Mouse (Mus musculus) midbrain, embryonic 14.5 days (tissue): ENCODE measurements at regions not wholly inside any gene's neighbourhood (a gene's known extent, or its start where the extent isn't known, plus 50 kb on each side); places are given as distances from the start of the nearest gene placed in this dataset.

Experiments used
- ATAC-seq: fragments of 200-750 bp; cut with Nextera tagmentation; 2 replicates; pipeline ENCODE4 v1.8.0; 2017; ENCODE audit warnings: moderate number of reproducible peaks, moderate library complexity; ENCODE audit not compliant: low FRiP score, low TSS enrichment
- DNase-seq: peaks from one replicate; pipeline ENCODE4 v3.0.0-alpha.2; 2015
- H3K27ac ChIP-seq: fragments of 300-500 bp; sonication (generic); replicated peaks from 2 replicates; pipeline ENCODE4 v1.5.1; 2014; ENCODE audit warnings: mild to moderate bottlenecking, low read depth, low read length, moderate library complexity
- H3K27me3 ChIP-seq: fragments of 300-500 bp; sonication (generic); 2 replicates; pipeline ENCODE4 v1.6.1; 2014; ENCODE audit warnings: low read length, control low read depth, mixed read lengths; ENCODE audit not compliant: control insufficient read depth, insufficient read depth
- H3K36me3 ChIP-seq: fragments of 300-500 bp; sonication (generic); 2 replicates; pipeline ENCODE4 v1.6.1; 2014; ENCODE audit warnings: low read length, control low read depth; ENCODE audit not compliant: control insufficient read depth, insufficient read depth
- H3K4me1 ChIP-seq: fragments of 300-500 bp; sonication (generic); 2 replicates; pipeline ENCODE4 v1.6.1; 2014; ENCODE audit warnings: mild to moderate bottlenecking, antibody characterized with exemption, low read length, control low read depth; ENCODE audit not compliant: control insufficient read depth, insufficient read depth
- H3K4me2 ChIP-seq: fragments of 300-500 bp; sonication (generic); 2 replicates; pipeline ENCODE4 v1.6.1; 2014; ENCODE audit warnings: mild to moderate bottlenecking, low read length, moderate library complexity
- H3K4me3 ChIP-seq: fragments of 300-500 bp; sonication (generic); replicated peaks from 2 replicates; pipeline ENCODE4 v1.5.1; 2014; ENCODE audit warnings: low read depth, low read length
- H3K9ac ChIP-seq: fragments of 300-500 bp; sonication (generic); replicated peaks from 2 replicates; pipeline ENCODE4 v1.6.1; 2014; ENCODE audit warnings: mild to moderate bottlenecking, low read length, moderate library complexity
- H3K9me3 ChIP-seq: fragments of 300-500 bp; sonication (generic); 2 replicates; pipeline ENCODE4 v1.6.1; 2016; ENCODE audit warnings: low read length, control low read depth, mixed read lengths; ENCODE audit not compliant: control insufficient read depth
- WGBS: fragments of 180-500 bp; shearing (Covaris S2); extraction: QIAGEN DNeasy Blood & Tissue Kit; methylation state at CpG from one replicate; pipeline ENCODE4 v1.1.7; 2014; 5-methylcytosine and 5-hydroxymethylcytosine counted together

GRCm38 (mm10) chr1:30751138-30751907 is 122.4 kb downstream of the Phf3 start:
- no peak overlapping the region for H3K9ac ChIP-seq
- H3K27ac ChIP-seq, result peak overlapping the region; percentile 41; the same call in 1 of the 2 replicates
- H3K4me1 ChIP-seq, result no peaks in the 10 kb centered on the region
- ATAC-seq (peak; percentile 79), DNase-seq (peak; percentile 62)
- WGBS, result 52% methylated on average over 3 of the region's 3 CpGs
- H3K36me3 ChIP-seq, result no peaks in the 10 kb centered on the region
- H3K27me3 ChIP-seq, result no peaks in the 10 kb centered on the region
- H3K4me3 ChIP-seq, result no peak overlapping the region
- no peak overlapping the region for H3K4me2 ChIP-seq
- H3K9me3 ChIP-seq, result no peaks in the 10 kb centered on the region

DNA sequence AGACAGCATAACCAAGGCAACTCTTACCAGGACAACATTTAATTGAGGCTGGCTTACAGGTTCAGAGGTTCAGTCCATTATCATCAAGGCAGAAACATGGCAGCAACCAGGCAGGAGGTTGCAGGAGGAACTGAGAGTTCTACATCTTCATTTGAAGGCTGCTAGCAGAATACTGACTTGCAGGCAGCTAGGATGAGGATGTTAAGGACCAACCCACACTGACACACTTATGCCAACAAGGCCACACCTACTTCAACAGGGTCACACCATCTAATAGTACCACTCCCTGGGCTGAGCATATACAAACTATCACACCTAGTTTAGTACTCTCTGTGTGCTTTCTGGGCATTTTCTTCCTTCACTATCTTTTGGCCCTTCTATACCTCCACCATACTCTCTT is 131.8 kb downstream of the Phf3 start:
- ATAC-seq (no peak), DNase-seq (no peak)
- no peaks in the 10 kb centered on the region for H3K36me3 ChIP-seq
- H3K9me3 ChIP-seq, result no peaks in the 10 kb centered on the region
- H3K4me2 ChIP-seq, result no peak overlapping the region
- no peaks in the 10 kb centered on the region for H3K4me1 ChIP-seq
- H3K4me3 ChIP-seq, result no peak overlapping the region
- no peak overlapping the region for H3K27ac ChIP-seq
- no peak overlapping the region for H3K9ac ChIP-seq
- H3K27me3 ChIP-seq, result no peaks in the 10 kb centered on the region

- H3K9ac ChIP-seq, result no peak overlapping the region
- H3K4me3 ChIP-seq, result no peak overlapping the region
- peak; percentile 75 for DNase-seq
- H3K27ac ChIP-seq, result no peak overlapping the region
- no peaks in the 10 kb centered on the region for H3K4me1 ChIP-seq
- no peak overlapping the region for H3K4me2 ChIP-seq
- 82% methylated on average over 3 of the region's 3 CpGs for WGBS
- no peaks in the 10 kb centered on the region for H3K9me3 ChIP-seq
- H3K27me3 ChIP-seq, result no peaks in the 10 kb centered on the region
- no peaks in the 10 kb centered on the region for H3K36me3 ChIP-seq
- no peak for ATAC-seq
Observed at GRCm38 (mm10) chr1:30740831-30741230, 132.9 kb downstream of the Phf3 start.

DNA sequence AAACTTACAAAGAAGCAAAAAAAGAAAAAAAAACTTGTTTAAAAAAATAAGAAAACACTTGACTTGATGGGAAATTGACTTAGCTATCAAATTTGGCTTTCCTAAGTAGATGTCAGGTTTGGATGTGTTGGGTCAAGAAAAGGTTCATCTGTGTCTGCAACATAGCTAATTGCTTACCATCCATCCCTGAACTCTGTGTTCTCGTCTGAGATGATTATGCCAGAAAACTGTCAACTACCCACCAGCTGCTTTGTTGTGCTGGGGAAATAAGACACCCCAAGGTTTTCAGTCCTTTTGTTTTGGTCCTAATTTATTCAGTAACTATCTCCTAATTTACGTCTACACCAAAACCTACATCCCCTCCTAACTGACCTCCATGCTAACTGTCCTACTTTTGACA is 152.2 kb downstream of the Phf3 start:
- WGBS, result 49% methylated on average over 2 of the region's 2 CpGs
- H3K4me2 ChIP-seq, result no peak overlapping the region
- DNase-seq, result no peak

GRCm38 (mm10) chr1:30720829-30721228 is 152.9 kb downstream of the Phf3 start:
- Histone ChIP-seq H3K4me2 (no peak overlapping the region), H3K27ac (no peak overlapping the region), H3K27me3 (no peaks in the 10 kb centered on the region), H3K9ac (no peak overlapping the region), H3K9me3 (no peaks in the 10 kb centered on the region), H3K36me3 (no peaks in the 10 kb centered on the region), H3K4me3 (no peak overlapping the region), H3K4me1 (no peaks in the 10 kb centered on the region)
- no peak for DNase-seq
- peak; percentile 40; the same call in 1 of the 2 replicates for ATAC-seq
- 92% methylated on average over 2 of the region's 2 CpGs for WGBS

More for the DNA sequence above, 152.2 kb downstream of the Phf3 start:
- ATAC-seq, result no peak
- no peak overlapping the region for H3K4me3 ChIP-seq
- H3K4me1 ChIP-seq, result no peaks in the 10 kb centered on the region
- no peak overlapping the region for H3K27ac ChIP-seq
- no peaks in the 10 kb centered on the region for H3K27me3 ChIP-seq
- H3K9ac ChIP-seq, result no peak overlapping the region
- no peaks in the 10 kb centered on the region for H3K9me3 ChIP-seq
- H3K36me3 ChIP-seq, result no peaks in the 10 kb centered on the region

GRCm38 (mm10) chr1:30718578-30718977 is 155.1 kb downstream of the Phf3 start:
- H3K27me3 ChIP-seq, result no peaks in the 10 kb centered on the region
- H3K4me3 ChIP-seq, result no peak overlapping the region
- H3K36me3 ChIP-seq, result no peaks in the 10 kb centered on the region
- no peak overlapping the region for H3K27ac ChIP-seq
- H3K9me3 ChIP-seq, result no peaks in the 10 kb centered on the region
- no peak overlapping the region for H3K9ac ChIP-seq
- ATAC-seq, result no peak
- 84% methylated on average over 5 of the region's 5 CpGs for WGBS
- H3K4me1 ChIP-seq, result no peaks in the 10 kb centered on the region
- H3K4me2 ChIP-seq, result no peak overlapping the region
- DNase-seq, result no peak

DNA sequence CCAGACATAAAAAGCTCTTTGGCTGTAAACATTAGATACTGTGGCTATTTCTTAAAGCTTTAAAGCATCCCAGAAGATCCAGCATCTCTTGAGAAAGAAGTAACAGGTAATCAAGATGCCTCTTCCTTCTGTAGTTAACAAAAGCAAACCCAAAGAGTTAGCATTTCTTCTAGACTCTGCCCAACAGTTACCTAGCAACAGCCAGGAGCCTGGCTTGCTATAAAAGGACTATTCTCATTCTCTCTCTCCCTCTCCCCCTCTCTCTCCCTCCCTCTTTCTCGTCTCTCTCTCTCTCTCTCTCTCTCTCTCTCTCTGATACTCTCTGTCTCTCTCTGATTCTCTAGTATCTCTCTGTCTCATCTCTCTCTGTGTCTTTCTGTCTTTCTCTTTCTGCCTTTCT is 157.4 kb downstream of the Phf3 start:
- WGBS, result 31% methylated on average over 1 of the region's 1 CpGs
- H3K4me2 ChIP-seq, result no peak overlapping the region
- H3K4me1 ChIP-seq, result no peaks in the 10 kb centered on the region
- no peak for ATAC-seq
- H3K9ac ChIP-seq, result no peak overlapping the region
- no peak overlapping the region for H3K4me3 ChIP-seq
- no peak for DNase-seq
- no peaks in the 10 kb centered on the region for H3K36me3 ChIP-seq
- no peak overlapping the region for H3K27ac ChIP-seq
- no peaks in the 10 kb centered on the region for H3K9me3 ChIP-seq
- no peaks in the 10 kb centered on the region for H3K27me3 ChIP-seq

GRCm38 (mm10) chr1:30701116-30701515 is 172.6 kb downstream of the Phf3 start:
- WGBS, result 71% methylated on average over 3 of the region's 3 CpGs
- H3K9me3 ChIP-seq, result no peaks in the 10 kb centered on the region
- no peak for ATAC-seq

DNA sequence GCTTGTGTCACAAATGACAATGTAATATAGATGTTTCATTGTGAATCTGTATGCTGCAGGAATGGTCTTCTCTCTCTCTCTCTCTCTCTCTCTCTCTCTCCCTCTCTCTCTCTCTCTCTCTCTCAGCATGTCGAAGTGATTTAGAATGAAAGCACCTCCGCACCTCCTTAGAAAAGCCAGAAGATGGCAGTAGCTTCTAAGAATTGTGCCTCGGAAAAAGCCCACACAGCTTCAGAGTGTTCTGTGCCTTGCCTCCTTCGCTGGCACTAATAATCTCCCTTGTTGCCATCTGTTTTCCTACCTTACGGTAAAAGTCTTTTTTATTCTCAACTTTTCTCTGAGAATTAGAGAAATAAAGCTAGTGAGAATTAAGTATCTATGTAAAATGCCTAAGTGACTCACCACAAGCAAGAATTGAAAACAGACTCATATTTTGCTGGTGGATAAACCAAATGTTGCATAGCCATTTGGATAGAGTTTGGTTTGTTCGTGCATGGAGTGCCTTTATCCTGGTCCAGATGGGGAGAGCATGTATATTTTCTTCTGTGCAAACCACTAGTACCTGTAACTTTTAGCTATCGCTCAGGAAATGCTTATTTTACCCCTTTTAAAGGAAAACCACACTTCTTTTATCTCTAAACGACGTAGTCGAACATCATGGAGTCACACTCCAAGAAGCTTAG is 173.2 kb downstream of the Phf3 start:
- DNase-seq (peak; percentile 87), ATAC-seq (peak; percentile 80)
- H3K9ac ChIP-seq, result no peak overlapping the region
- H3K4me2 ChIP-seq, result no peak overlapping the region
- H3K36me3 ChIP-seq, result no peaks in the 10 kb centered on the region
- H3K27me3 ChIP-seq, result no peaks in the 10 kb centered on the region
- WGBS, result 53% methylated on average over 10 of the region's 10 CpGs
- H3K27ac ChIP-seq, result no peak overlapping the region
- H3K4me3 ChIP-seq, result no peak overlapping the region
- H3K9me3 ChIP-seq, result no peaks in the 10 kb centered on the region
- no peaks in the 10 kb centered on the region for H3K4me1 ChIP-seq

More at GRCm38 (mm10) chr1:30701116-30701515, 172.6 kb downstream of the Phf3 start:
- H3K27ac ChIP-seq, result no peak overlapping the region
- H3K36me3 ChIP-seq, result no peaks in the 10 kb centered on the region
- H3K4me2 ChIP-seq, result no peak overlapping the region
- H3K4me1 ChIP-seq, result no peaks in the 10 kb centered on the region
- no peak overlapping the region for H3K4me3 ChIP-seq
- DNase-seq, result no peak
- no peak overlapping the region for H3K9ac ChIP-seq
- no peaks in the 10 kb centered on the region for H3K27me3 ChIP-seq
